Mouse (Mus musculus) midbrain, postnatal 0 days (tissue): ENCODE data around the gene Zfp69. TPM values are rescaled to one million over a fixed set of nuclear protein-coding genes. Genes with fewer than 3 reads are reported as not detected.

Source experiments
- ATAC-seq: fragments of 200-750 bp; cut with Nextera tagmentation; 2 replicates; pipeline ENCODE4 v1.8.0; 2017; ENCODE audit warnings: moderate number of reproducible peaks, mild to moderate bottlenecking, moderate TSS enrichment, moderate library complexity; ENCODE audit not compliant: low FRiP score
- DNase-seq: peaks from one replicate; pipeline ENCODE4 v3.0.0-alpha.2; 2015; ENCODE audit warnings: low spot score
- H3K27ac ChIP-seq: fragments of 300-500 bp; sonication (generic); 2 replicates; pipeline ENCODE4 v1.5.1; 2014; ENCODE audit warnings: low read depth, mild to moderate bottlenecking, low read length, mixed read lengths
- H3K27me3 ChIP-seq: fragments of 300-500 bp; sonication (generic); 2 replicates; pipeline ENCODE4 v1.6.1; 2014; ENCODE audit warnings: low read length, control low read depth, mixed read lengths; ENCODE audit not compliant: insufficient read depth
- H3K36me3 ChIP-seq: fragments of 300-500 bp; sonication (generic); 2 replicates; pipeline ENCODE4 v1.6.1; 2014; ENCODE audit warnings: low read length, control low read depth, mixed read lengths; ENCODE audit not compliant: insufficient read depth
- H3K4me1 ChIP-seq: fragments of 300-500 bp; sonication (generic); 2 replicates; pipeline ENCODE4 v1.6.1; 2014; ENCODE audit warnings: mild to moderate bottlenecking, control low read depth, antibody characterized with exemption, low read length, mixed read lengths; ENCODE audit not compliant: insufficient read depth
- H3K4me2 ChIP-seq: fragments of 300-500 bp; sonication (generic); 2 replicates; pipeline ENCODE4 v1.6.1; 2014; ENCODE audit warnings: low read depth, mild to moderate bottlenecking, low read length, mixed read lengths; ENCODE audit not compliant: poor library complexity, severe bottlenecking
- H3K4me3 ChIP-seq: fragments of 300-500 bp; sonication (generic); 2 replicates; pipeline ENCODE4 v1.5.1; 2014; ENCODE audit warnings: low read depth, mild to moderate bottlenecking, low read length, moderate library complexity
- H3K9ac ChIP-seq: fragments of 300-500 bp; sonication (generic); replicated peaks from 2 replicates; pipeline ENCODE4 v1.6.1; 2014; ENCODE audit warnings: mild to moderate bottlenecking, low read length, moderate library complexity, mixed read lengths; ENCODE audit not compliant: poor library complexity, severe bottlenecking
- H3K9me3 ChIP-seq: fragments of 300-500 bp; sonication (generic); 2 replicates; pipeline ENCODE4 v1.6.1; 2016; ENCODE audit warnings: low read length, control low read depth
- CTCF ChIP-seq: IDR thresholded peaks from 2 replicates; pipeline ENCODE4 v1.5.1; 2016; ENCODE audit warnings: antibody characterized with exemption, mild to moderate bottlenecking
- WGBS: fragments of 180-500 bp; shearing (Covaris S2); extraction: QIAGEN DNeasy Blood & Tissue Kit; methylation state at CpG from one replicate; pipeline ENCODE4 v1.1.7; 2014; 5-methylcytosine and 5-hydroxymethylcytosine counted together
- polyA plus RNA-seq: library from polyadenylated mRNA; unstranded; fragments of >200 nt; fragmentation: Nextera tagmentation; extraction: Ambion mirVana; gene quantifications from 2 replicates; pipeline ENCODE4 v1.2.1, GENCODE M21; 2015
- total RNA-seq: library from RNA; depleted of rRNA; stranded (reverse); fragments of >200 nt; gene quantifications from 2 replicates; pipeline ENCODE4 v1.2.3, GENCODE M21; 2014

The Zfp69 gene
- total and polyA plus RNA-seq, 2 experiments from 2014 or later: 2.1 to 3.9 TPM

- no peaks in the 10 kb centered on the region for H3K9me3 ChIP-seq
- H3K36me3 ChIP-seq: no peaks in the 10 kb centered on the region
- no peaks in the 10 kb centered on the region; the same call in 1 of the 2 replicates for H3K4me1 ChIP-seq
- DNase-seq: no peak
- TF ChIP-seq CTCF: no peak
- no peak overlapping the region for H3K4me2 ChIP-seq
- H3K27ac ChIP-seq: no peak overlapping the region
- WGBS: 86% methylated on average over 3 of the region's 3 CpGs
- no peak overlapping the region for H3K4me3 ChIP-seq
- H3K9ac ChIP-seq: no peak overlapping the region
- H3K27me3 ChIP-seq: no peaks in the 10 kb centered on the region
- no peak for ATAC-seq
These were observed 2.6 kb downstream of the Zfp69 start for GRCm38 (mm10) chr4:120948938-120949337.

- 88% methylated on average over 3 of the region's 3 CpGs for WGBS
These were observed 16.5 kb downstream of the Zfp69 start for GRCm38 (mm10) chr4:120935006-120935405.

GRCm38 (mm10) chr4:120930736-120931135 lies 20.8 kb downstream of the Zfp69 start:
- no peaks in the 10 kb centered on the region; the same call in none of the 2 replicates for H3K36me3 ChIP-seq
- no peak overlapping the region for H3K9ac ChIP-seq
- no peak for TF ChIP-seq CTCF
- H3K27me3 ChIP-seq: no peaks in the 10 kb centered on the region
- H3K27ac ChIP-seq: no peak overlapping the region
- no peaks in the 10 kb centered on the region for H3K4me1 ChIP-seq
- H3K4me3 ChIP-seq: no peak overlapping the region
- H3K4me2 ChIP-seq: no peak overlapping the region
- 94% methylated on average over 18 of the region's 18 CpGs for WGBS
- no peak for ATAC-seq
- peaks cover 4% of the 10 kb centered on the region; the same call in 1 of the 2 replicates for H3K9me3 ChIP-seq
- DNase-seq: no peak

More at GRCm38 (mm10) chr4:120935006-120935405, 16.5 kb downstream of the Zfp69 start:
- Histone ChIP-seq H3K27me3 (no peaks in the 10 kb centered on the region), H3K9ac (no peak overlapping the region), H3K9me3 (peaks cover 4% of the 10 kb centered on the region; the same call in 1 of the 2 replicates), H3K27ac (no peak overlapping the region), H3K36me3 (no peaks in the 10 kb centered on the region; the same call in none of the 2 replicates), H3K4me3 (no peak overlapping the region), H3K4me2 (no peak overlapping the region), H3K4me1 (no peaks in the 10 kb centered on the region)
- no peak for ATAC-seq
- no peak for TF ChIP-seq CTCF
- DNase-seq: no peak

GRCm38 (mm10) chr4:120928686-120929085 lies 22.8 kb downstream of the Zfp69 start:
- ATAC-seq (no peak), DNase-seq (peak; percentile 19)
- TF ChIP-seq CTCF: no peak
- Histone ChIP-seq H3K9me3 (peaks cover 4% of the 10 kb centered on the region; the same call in 1 of the 2 replicates), H3K4me2 (no peak overlapping the region), H3K9ac (no peak overlapping the region), H3K36me3 (no peaks in the 10 kb centered on the region; the same call in none of the 2 replicates), H3K4me3 (no peak overlapping the region), H3K27me3 (no peaks in the 10 kb centered on the region), H3K4me1 (0 out of 2 replicates have a peak, but pooled peaks cover 2% of the 10 kb centered on the region), H3K27ac (no peak overlapping the region)
- 85% methylated on average over 3 of the region's 3 CpGs for WGBS

GRCm38 (mm10) chr4:120925386-120925785 lies 26.1 kb downstream of the Zfp69 start:
- 10% methylated on average over 3 of the region's 3 CpGs for WGBS
- H3K4me1 ChIP-seq: 0 out of 2 replicates have a peak, but pooled peaks cover 2% of the 10 kb centered on the region
- H3K4me3 ChIP-seq: peak overlapping the region; percentile 52
- peaks cover 9% of the 10 kb centered on the region for H3K36me3 ChIP-seq
- TF ChIP-seq CTCF: peak; percentile 57
- DNase-seq (peak; percentile 47), ATAC-seq (peak; percentile 56; the same call in 1 of the 2 replicates)
- H3K27ac ChIP-seq: peak overlapping the region; percentile 96
- H3K9me3 ChIP-seq: 0 out of 2 replicates have a peak, but pooled peaks cover 7% of the 10 kb centered on the region
- no peaks in the 10 kb centered on the region for H3K27me3 ChIP-seq
- H3K4me2 ChIP-seq: peak overlapping the region; percentile 65
- peak overlapping the region; percentile 85 for H3K9ac ChIP-seq

GRCm38 (mm10) chr4:120924554-120925299 lies 26.8 kb downstream of the Zfp69 start, which contains the start of gene Exo5:
Gene Exo5, minus strand, starts transcription at chr4:120925017.
- under 1% methylated on average over 33 of the region's 33 CpGs for WGBS
- ATAC-seq: peak; percentile 99
- TF ChIP-seq CTCF: no peak

More at GRCm38 (mm10) chr4:120924554-120925299, 26.8 kb downstream of the Zfp69 start, which contains the start of gene Exo5:
- Histone ChIP-seq H3K4me1 (0 out of 2 replicates have a peak, but pooled peaks cover 2% of the 10 kb centered on the region), H3K9ac (peak within 1 kb of the TSS; percentile 85), H3K4me3 (peak within 1 kb of the TSS; percentile 52), H3K27ac (peak within 1 kb of the TSS; percentile 96), H3K9me3 (0 out of 2 replicates have a peak, but pooled peaks cover 7% of the 10 kb centered on the region), H3K4me2 (peak within 1 kb of the TSS; percentile 65), H3K27me3 (no peaks in the 10 kb centered on the region), H3K36me3 (peaks cover 9% of the 10 kb centered on the region)
- DNase-seq: peak; percentile 96
